Mouse (Mus musculus): Measurements from ENCODE around the gene Zfp36. TPM values are rescaled to one million over a fixed set of nuclear protein-coding genes. Genes with fewer than 3 reads are reported as not detected.
A peak's percentile ranks its signal among the peaks of the same experiment; 100 is the strongest.

The Zfp36 gene
- polyA plus RNA-seq, 1 experiment from 2014 or later: 37.3 TPM

DNA sequence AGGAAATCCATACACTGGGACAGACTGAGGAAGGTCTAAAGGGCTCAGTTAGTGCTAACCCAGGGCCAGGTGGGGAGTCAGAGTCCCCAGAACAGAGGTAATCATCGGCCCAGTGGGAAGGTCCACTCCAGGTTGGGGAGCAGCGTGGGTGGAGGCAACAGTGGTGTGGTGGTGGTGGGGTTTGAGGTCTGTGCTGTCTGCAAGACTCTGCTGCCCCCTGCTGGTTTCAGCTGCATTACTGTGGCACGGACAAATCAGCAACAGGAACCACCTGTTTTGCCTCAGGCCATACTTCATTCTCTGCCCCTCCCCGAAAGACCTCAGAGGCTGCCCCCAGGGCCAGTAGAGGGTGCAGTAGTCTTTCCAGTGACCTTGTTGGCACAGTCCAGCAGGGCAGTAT, 6.4 kb upstream of the Zfp36 start:
- H3K36me3 ChIP-seq (ENCODE audit: control insufficient read depth, insufficient read depth, low read length): peaks cover 15% of the 10 kb centered on the region
- H3K4me1 ChIP-seq (ENCODE audit: control insufficient read depth, insufficient read depth, low read length): peaks cover 30% of the 10 kb centered on the region
- H3K4me3 ChIP-seq (ENCODE audit: low read length): no peak overlapping the region
- no peaks in the 10 kb centered on the region for H3K9me3 ChIP-seq (ENCODE audit: control insufficient read depth, low read length)
- peak overlapping the region; percentile 77 for H3K27ac ChIP-seq (ENCODE audit: low read length)
- peak; percentile 16 for ATAC-seq
- H3K9ac ChIP-seq (ENCODE audit: low read depth, low read length): peak overlapping the region; percentile 43
- 2% methylated on average over 4 of the region's 4 CpGs for WGBS
- H3K4me2 ChIP-seq (ENCODE audit: low read depth, low read length): no peak overlapping the region
- H3K27me3 ChIP-seq (replicated peaks; ENCODE audit: control insufficient read depth, insufficient read depth, low read length): no peaks in the 10 kb centered on the region

DNA sequence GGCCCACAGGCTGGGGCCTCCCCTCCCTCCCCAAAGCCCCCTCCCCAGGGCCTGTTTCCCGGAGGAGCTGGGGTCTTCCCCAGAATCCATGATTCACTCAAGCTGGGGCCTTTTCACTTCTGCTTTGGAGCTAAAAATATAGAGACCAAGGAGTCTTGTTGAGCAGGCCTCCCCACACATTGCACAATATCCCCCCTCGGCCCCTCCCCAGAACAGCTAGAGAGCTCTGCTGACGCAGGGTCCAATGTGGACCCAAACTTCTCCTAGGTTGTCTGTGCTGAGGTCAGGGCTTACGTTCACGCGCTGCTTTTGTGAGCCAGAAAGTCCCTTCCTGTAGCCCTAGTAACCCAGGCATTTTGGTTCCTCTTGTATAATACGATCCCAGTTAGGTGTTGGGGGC, 6.0 kb upstream of the Zfp36 start:
- Histone ChIP-seq H3K4me3 (ENCODE audit: low read length) (no peak overlapping the region), H3K4me2 (ENCODE audit: low read depth, low read length) (no peak overlapping the region), H3K4me1 (ENCODE audit: control insufficient read depth, insufficient read depth, low read length) (peaks cover 32% of the 10 kb centered on the region), H3K36me3 (ENCODE audit: control insufficient read depth, insufficient read depth, low read length) (peaks cover 15% of the 10 kb centered on the region), H3K9ac (ENCODE audit: low read depth, low read length) (peak overlapping the region; percentile 43), H3K27me3 (replicated peaks; ENCODE audit: control insufficient read depth, insufficient read depth, low read length) (no peaks in the 10 kb centered on the region), H3K27ac (ENCODE audit: low read length) (peak overlapping the region; percentile 77), H3K9me3 (ENCODE audit: control insufficient read depth, low read length) (no peaks in the 10 kb centered on the region)
- WGBS: 81% methylated on average over 7 of the region's 7 CpGs
- ATAC-seq: no peak

GRCm38 (mm10) chr7:28385196-28385595, 5.1 kb upstream of the Zfp36 start:
- ATAC-seq: no peak
- H3K36me3 ChIP-seq (ENCODE audit: control insufficient read depth, insufficient read depth, low read length): peaks cover 12% of the 10 kb centered on the region
- no peaks in the 10 kb centered on the region for H3K9me3 ChIP-seq (ENCODE audit: control insufficient read depth, low read length)
- no peak overlapping the region for H3K27ac ChIP-seq (ENCODE audit: low read length)
- no peak overlapping the region for H3K4me2 ChIP-seq (ENCODE audit: low read depth, low read length)
- 88% methylated on average over 9 of the region's 9 CpGs for WGBS
- no peaks in the 10 kb centered on the region for H3K27me3 ChIP-seq (replicated peaks; ENCODE audit: control insufficient read depth, insufficient read depth, low read length)
- no peak overlapping the region for H3K4me3 ChIP-seq (ENCODE audit: low read length)
- H3K4me1 ChIP-seq (ENCODE audit: control insufficient read depth, insufficient read depth, low read length): peaks cover 38% of the 10 kb centered on the region
- no peak overlapping the region for H3K9ac ChIP-seq (ENCODE audit: low read depth, low read length)

DNA sequence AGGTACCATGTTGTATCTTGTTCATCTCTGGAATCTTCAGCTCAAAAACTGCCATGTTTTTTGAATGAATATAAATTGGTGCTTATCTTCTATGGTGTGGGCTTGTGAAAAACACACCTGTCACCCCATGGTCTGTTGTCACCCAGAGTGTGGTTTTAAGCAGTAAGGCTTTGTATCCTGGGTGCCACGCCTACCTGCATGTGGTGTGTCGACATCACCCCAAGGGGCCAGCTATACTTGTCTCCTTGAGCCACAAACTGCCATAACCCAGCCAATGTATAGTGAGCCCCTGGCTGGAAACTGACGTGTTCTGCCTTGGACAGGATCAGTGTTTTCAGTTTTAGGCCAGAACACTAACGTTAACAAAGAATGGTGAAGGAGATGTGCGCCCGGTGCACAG, 4.1 kb upstream of the Zfp36 start:
- WGBS: 78% methylated on average over 6 of the region's 6 CpGs
- peaks cover 45% of the 10 kb centered on the region for H3K4me1 ChIP-seq (ENCODE audit: control insufficient read depth, insufficient read depth, low read length)

DNA sequence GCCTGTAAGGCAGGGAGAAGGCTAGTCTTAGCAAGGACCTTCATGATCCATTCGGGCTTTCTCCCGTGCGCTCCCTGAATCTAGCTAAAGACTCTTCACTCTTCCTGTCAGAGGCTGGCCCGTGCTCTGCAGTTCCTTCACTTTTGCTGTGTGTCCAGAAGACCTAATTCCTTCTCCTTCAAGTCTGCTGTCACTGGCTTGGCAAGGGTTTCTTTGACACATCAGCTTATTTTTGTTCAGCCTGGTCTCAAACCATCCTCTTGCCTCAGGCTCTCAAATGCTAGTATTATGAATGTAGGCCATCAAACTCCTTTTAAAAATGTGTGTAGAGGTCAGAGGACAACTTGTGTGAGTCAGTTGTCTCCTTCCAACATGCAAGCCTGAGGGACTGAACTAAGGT, 3.6 kb upstream of the Zfp36 start:
- H3K9ac ChIP-seq (ENCODE audit: low read depth, low read length): 0 out of 2 replicates have a peak overlapping the region, but pooled peaks have one; percentile 35
- H3K4me2 ChIP-seq (ENCODE audit: low read depth, low read length): no peak overlapping the region
- ATAC-seq: no peak
- H3K27me3 ChIP-seq (replicated peaks; ENCODE audit: control insufficient read depth, insufficient read depth, low read length): no peaks in the 10 kb centered on the region
- peak overlapping the region; percentile 100 for H3K27ac ChIP-seq (ENCODE audit: low read length)
- WGBS: 72% methylated on average over 4 of the region's 4 CpGs
- no peaks in the 10 kb centered on the region for H3K9me3 ChIP-seq (ENCODE audit: control insufficient read depth, low read length)
- H3K4me3 ChIP-seq (ENCODE audit: low read length): no peak overlapping the region
- H3K4me1 ChIP-seq (ENCODE audit: control insufficient read depth, insufficient read depth, low read length): peaks cover 45% of the 10 kb centered on the region
- H3K36me3 ChIP-seq (ENCODE audit: control insufficient read depth, insufficient read depth, low read length): peaks cover 5% of the 10 kb centered on the region; the same call in 1 of the 2 replicates

More for the DNA sequence above, 4.1 kb upstream of the Zfp36 start:
- H3K9me3 ChIP-seq (ENCODE audit: control insufficient read depth, low read length): no peaks in the 10 kb centered on the region
- H3K27ac ChIP-seq (ENCODE audit: low read length): peak overlapping the region; percentile 100
- no peaks in the 10 kb centered on the region for H3K27me3 ChIP-seq (replicated peaks; ENCODE audit: control insufficient read depth, insufficient read depth, low read length)
- H3K4me3 ChIP-seq (ENCODE audit: low read length): no peak overlapping the region
- no peak for ATAC-seq
- H3K9ac ChIP-seq (ENCODE audit: low read depth, low read length): no peak overlapping the region
- no peak overlapping the region for H3K4me2 ChIP-seq (ENCODE audit: low read depth, low read length)
- peaks cover 8% of the 10 kb centered on the region; the same call in 1 of the 2 replicates for H3K36me3 ChIP-seq (ENCODE audit: control insufficient read depth, insufficient read depth, low read length)

DNA sequence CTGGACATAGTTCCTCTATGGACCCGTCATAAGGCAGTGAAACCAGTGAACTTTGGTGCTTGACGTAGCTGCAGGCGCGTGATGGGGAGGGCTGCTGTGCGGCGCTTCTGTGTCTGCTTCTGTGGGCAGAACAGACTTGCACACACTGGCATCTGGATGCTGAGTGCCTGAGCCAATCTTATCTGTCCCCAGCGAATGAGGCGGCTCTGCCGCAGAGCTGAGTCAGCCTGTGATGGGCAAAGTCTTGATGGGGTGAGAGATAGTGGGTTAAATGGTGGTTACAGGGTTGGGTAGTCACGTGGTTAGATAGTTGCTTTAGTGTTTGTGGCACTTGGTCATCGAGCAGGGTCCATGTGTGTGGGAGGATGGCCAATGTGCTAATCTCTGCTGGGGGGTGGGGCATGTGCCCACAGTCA, 2.9 kb upstream of the Zfp36 start:
- H3K27ac ChIP-seq (ENCODE audit: low read length): peak overlapping the region; percentile 100
- H3K9me3 ChIP-seq (ENCODE audit: control insufficient read depth, low read length): no peaks in the 10 kb centered on the region
- H3K27me3 ChIP-seq (replicated peaks; ENCODE audit: control insufficient read depth, insufficient read depth, low read length): no peaks in the 10 kb centered on the region
- H3K4me3 ChIP-seq (ENCODE audit: low read length): no peak overlapping the region
- peaks cover under 1% of the 10 kb centered on the region; the same call in 1 of the 2 replicates for H3K36me3 ChIP-seq (ENCODE audit: control insufficient read depth, insufficient read depth, low read length)
- H3K4me2 ChIP-seq (ENCODE audit: low read depth, low read length): peak overlapping the region; percentile 62
- 37% methylated on average over 11 of the region's 11 CpGs for WGBS
- peaks cover 47% of the 10 kb centered on the region for H3K4me1 ChIP-seq (ENCODE audit: control insufficient read depth, insufficient read depth, low read length)
- peak; percentile 70 for ATAC-seq
- peak overlapping the region; percentile 79 for H3K9ac ChIP-seq (ENCODE audit: low read depth, low read length)

DNA sequence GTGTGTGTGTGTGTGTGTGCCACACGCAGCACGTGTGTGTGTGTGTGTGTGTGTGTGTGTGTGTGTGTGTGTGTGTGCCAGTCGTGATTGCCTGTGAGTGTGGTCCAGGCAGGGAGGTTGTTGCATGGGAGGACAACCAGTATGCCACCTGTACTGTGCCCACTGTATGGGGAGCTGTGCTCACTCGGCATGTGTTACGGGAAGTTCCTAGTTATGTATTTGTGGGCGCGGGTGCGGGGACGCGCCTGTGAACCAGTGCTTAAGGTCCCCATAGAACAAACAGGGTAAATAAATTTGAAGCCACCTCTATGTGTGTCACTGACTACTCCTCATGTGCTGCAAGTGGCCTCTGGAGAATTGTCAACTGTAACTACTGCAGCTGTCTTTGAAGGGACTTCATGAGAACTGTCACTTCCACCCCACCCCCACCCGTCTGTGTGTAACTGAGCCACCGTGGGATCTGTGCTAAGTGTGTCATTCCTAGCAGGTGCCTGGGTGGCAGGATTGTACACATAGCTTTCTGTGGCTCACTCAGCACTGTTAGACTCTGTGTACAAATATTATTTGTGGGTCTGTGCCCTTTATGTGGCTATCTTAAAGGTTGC, 2.4 kb upstream of the Zfp36 start:
- Histone ChIP-seq H3K4me2 (ENCODE audit: low read depth, low read length) (peak overlapping the region; percentile 62), H3K9ac (ENCODE audit: low read depth, low read length) (peak overlapping the region; percentile 79), H3K36me3 (ENCODE audit: control insufficient read depth, insufficient read depth, low read length) (no peaks in the 10 kb centered on the region), H3K4me3 (ENCODE audit: low read length) (peak overlapping the region; percentile 47), H3K27ac (ENCODE audit: low read length) (peak overlapping the region; percentile 100), H3K9me3 (ENCODE audit: control insufficient read depth, low read length) (no peaks in the 10 kb centered on the region), H3K27me3 (replicated peaks; ENCODE audit: control insufficient read depth, insufficient read depth, low read length) (no peaks in the 10 kb centered on the region), H3K4me1 (ENCODE audit: control insufficient read depth, insufficient read depth, low read length) (peaks cover 51% of the 10 kb centered on the region)
- 47% methylated on average over 10 of the region's 12 CpGs for WGBS
- ATAC-seq: peak; percentile 5; the same call in 1 of the 2 replicates

DNA sequence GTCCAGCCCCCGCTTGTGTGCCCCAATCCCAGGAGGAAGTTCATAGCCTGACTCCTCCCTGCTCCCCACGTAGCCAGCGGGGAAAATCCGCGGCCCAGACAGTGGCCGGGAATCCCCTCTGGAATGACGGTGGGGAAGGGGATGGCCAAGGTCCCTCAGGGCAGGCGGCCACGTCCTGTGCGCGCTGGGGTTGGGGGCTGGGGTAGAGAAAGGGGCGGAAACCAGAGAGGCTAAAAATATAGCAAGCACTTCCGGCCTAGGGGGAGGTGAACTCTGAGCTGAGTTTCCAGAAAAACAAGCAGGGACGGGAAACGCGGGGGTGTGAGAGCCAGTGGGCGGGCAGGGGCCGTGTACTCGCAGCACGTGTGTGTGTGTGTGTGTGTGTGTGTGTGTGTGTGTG, 1.9 kb upstream of the Zfp36 start:
- Histone ChIP-seq H3K36me3 (ENCODE audit: control insufficient read depth, insufficient read depth, low read length) (no peaks in the 10 kb centered on the region), H3K4me3 (ENCODE audit: low read length) (peak overlapping the region; percentile 47), H3K27me3 (replicated peaks; ENCODE audit: control insufficient read depth, insufficient read depth, low read length) (no peaks in the 10 kb centered on the region), H3K9me3 (ENCODE audit: control insufficient read depth, low read length) (no peaks in the 10 kb centered on the region), H3K27ac (ENCODE audit: low read length) (peak overlapping the region; percentile 100), H3K9ac (ENCODE audit: low read depth, low read length) (peak overlapping the region; percentile 79), H3K4me2 (ENCODE audit: low read depth, low read length) (peak overlapping the region; percentile 62), H3K4me1 (ENCODE audit: control insufficient read depth, insufficient read depth, low read length) (peaks cover 52% of the 10 kb centered on the region)
- peak; percentile 47 for ATAC-seq
- 2% methylated on average over 20 of the region's 20 CpGs for WGBS

- H3K9ac ChIP-seq (ENCODE audit: low read depth, low read length): peak overlapping the region; percentile 79
- H3K9me3 ChIP-seq (ENCODE audit: control insufficient read depth, low read length): no peaks in the 10 kb centered on the region
- WGBS: 3% methylated on average over 30 of the region's 30 CpGs
- no peaks in the 10 kb centered on the region for H3K36me3 ChIP-seq (ENCODE audit: control insufficient read depth, insufficient read depth, low read length)
- peak overlapping the region; percentile 47 for H3K4me3 ChIP-seq (ENCODE audit: low read length)
- no peaks in the 10 kb centered on the region for H3K27me3 ChIP-seq (replicated peaks; ENCODE audit: control insufficient read depth, insufficient read depth, low read length)
- H3K4me1 ChIP-seq (ENCODE audit: control insufficient read depth, insufficient read depth, low read length): peaks cover 50% of the 10 kb centered on the region
- ATAC-seq: peak; percentile 21
- peak overlapping the region; percentile 62 for H3K4me2 ChIP-seq (ENCODE audit: low read depth, low read length)
- H3K27ac ChIP-seq (ENCODE audit: low read length): peak overlapping the region; percentile 100
These were observed 1.2 kb upstream of the Zfp36 start for GRCm38 (mm10) chr7:28381017-28381790.
